Mouse (Mus musculus) 416B (cell line): ENCODE measurements around the gene Lrrc23.

ENCODE experiments used
- DNase-seq: peaks from one replicate; pipeline ENCODE4 v3.0.0; 2011; ENCODE audit warnings: low read depth

Lrrc23 gene

GRCm38 (mm10) chr6:124779222-124779983 is at the start of gene Lrrc23:
Gene Lrrc23, minus strand, starts transcription at chr6:124779727.
- no peak for DNase-seq

- peak; percentile 93 for DNase-seq
Measured at GRCm38 (mm10) chr6:124828101-124828592, 48.6 kb upstream of the Lrrc23 start.

GRCm38 (mm10) chr6:124822049-124822448 is 42.5 kb upstream of the Lrrc23 start:
- DNase-seq = no peak

GRCm38 (mm10) chr6:124820891-124821290 is 41.4 kb upstream of the Lrrc23 start:
- DNase-seq = no peak

- DNase-seq = peak; percentile 58
Measured at GRCm38 (mm10) chr6:124817971-124818370, 38.4 kb upstream of the Lrrc23 start.

GRCm38 (mm10) chr6:124817563-124817962 is 38.0 kb upstream of the Lrrc23 start:
- DNase-seq = no peak

GRCm38 (mm10) chr6:124817125-124817524 is 37.6 kb upstream of the Lrrc23 start:
- DNase-seq = no peak

GRCm38 (mm10) chr6:124816611-124817010 is 37.1 kb upstream of the Lrrc23 start:
- DNase-seq = no peak

- no peak for DNase-seq
Measured at GRCm38 (mm10) chr6:124814858-124815774, 35.6 kb upstream of the Lrrc23 start.

GRCm38 (mm10) chr6:124814448-124814847 is 34.9 kb upstream of the Lrrc23 start:
- DNase-seq = no peak

GRCm38 (mm10) chr6:124813933-124814332 is 34.4 kb upstream of the Lrrc23 start, which contains the start of gene Tpi1:
Gene Tpi1, minus strand, starts transcription at chr6:124814296.
- DNase-seq = peak; percentile 96

- peak; percentile 84 for DNase-seq
Measured at GRCm38 (mm10) chr6:124813496-124813895, 34.0 kb upstream of the Lrrc23 start.

- no peak for DNase-seq
Measured at GRCm38 (mm10) chr6:124812848-124813247, 33.3 kb upstream of the Lrrc23 start.

- DNase-seq = no peak
Measured at GRCm38 (mm10) chr6:124811701-124812560, 32.4 kb upstream of the Lrrc23 start.

GRCm38 (mm10) chr6:124811403-124811665 is 31.8 kb upstream of the Lrrc23 start:
- DNase-seq = no peak

- DNase-seq = peak; percentile 37
Measured at GRCm38 (mm10) chr6:124810566-124811402, 31.3 kb upstream of the Lrrc23 start.

GRCm38 (mm10) chr6:124809775-124810538 is 30.4 kb upstream of the Lrrc23 start:
- DNase-seq = no peak

GRCm38 (mm10) chr6:124809052-124809774 is 29.7 kb upstream of the Lrrc23 start:
- peak; percentile 87 for DNase-seq

GRCm38 (mm10) chr6:124808358-124809012 is 29.0 kb upstream of the Lrrc23 start, which contains the start of gene Spsb2:
Gene Spsb2, plus strand, starts transcription at chr6:124808661.
- DNase-seq = peak; percentile 86
